Mouse (Mus musculus): ENCODE data around the gene Ctnnb1.

- no peak for TF ChIP-seq CTCF (IDR thresholded peaks at IDR 0.05; ENCODE audit: low read depth)
- no peak for TF ChIP-seq EP300 (IDR thresholded peaks at IDR 0.05; ENCODE audit: low read depth)
Observed at GRCm38 (mm10) chr9:120881121-120881520, 47.9 kb upstream of the Ctnnb1 start.

All from heart, postnatal 0 days (tissue).